Mouse (Mus musculus) midbrain, postnatal 0 days (tissue): ENCODE data around the gene Kcnip1. TPM values are rescaled to one million over a fixed set of nuclear protein-coding genes. Genes with fewer than 3 reads are reported as not detected.

ENCODE experiments used
- ATAC-seq: fragments of 200-750 bp; cut with Nextera tagmentation; 2 replicates; pipeline ENCODE4 v1.8.0; 2017; ENCODE audit warnings: moderate number of reproducible peaks, mild to moderate bottlenecking, moderate TSS enrichment, moderate library complexity; ENCODE audit not compliant: low FRiP score
- DNase-seq: peaks from one replicate; pipeline ENCODE4 v3.0.0-alpha.2; 2015; ENCODE audit warnings: low spot score
- H3K27ac ChIP-seq: fragments of 300-500 bp; sonication (generic); 2 replicates; pipeline ENCODE4 v1.5.1; 2014; ENCODE audit warnings: low read depth, mild to moderate bottlenecking, low read length, mixed read lengths
- H3K27me3 ChIP-seq: fragments of 300-500 bp; sonication (generic); 2 replicates; pipeline ENCODE4 v1.6.1; 2014; ENCODE audit warnings: low read length, control low read depth, mixed read lengths; ENCODE audit not compliant: insufficient read depth
- H3K36me3 ChIP-seq: fragments of 300-500 bp; sonication (generic); 2 replicates; pipeline ENCODE4 v1.6.1; 2014; ENCODE audit warnings: low read length, control low read depth, mixed read lengths; ENCODE audit not compliant: insufficient read depth
- H3K4me1 ChIP-seq: fragments of 300-500 bp; sonication (generic); 2 replicates; pipeline ENCODE4 v1.6.1; 2014; ENCODE audit warnings: mild to moderate bottlenecking, control low read depth, antibody characterized with exemption, low read length, mixed read lengths; ENCODE audit not compliant: insufficient read depth
- H3K4me2 ChIP-seq: fragments of 300-500 bp; sonication (generic); 2 replicates; pipeline ENCODE4 v1.6.1; 2014; ENCODE audit warnings: low read depth, mild to moderate bottlenecking, low read length, mixed read lengths; ENCODE audit not compliant: poor library complexity, severe bottlenecking
- H3K4me3 ChIP-seq: fragments of 300-500 bp; sonication (generic); 2 replicates; pipeline ENCODE4 v1.5.1; 2014; ENCODE audit warnings: low read depth, mild to moderate bottlenecking, low read length, moderate library complexity
- H3K9ac ChIP-seq: fragments of 300-500 bp; sonication (generic); replicated peaks from 2 replicates; pipeline ENCODE4 v1.6.1; 2014; ENCODE audit warnings: mild to moderate bottlenecking, low read length, moderate library complexity, mixed read lengths; ENCODE audit not compliant: poor library complexity, severe bottlenecking
- H3K9me3 ChIP-seq: fragments of 300-500 bp; sonication (generic); 2 replicates; pipeline ENCODE4 v1.6.1; 2016; ENCODE audit warnings: low read length, control low read depth
- CTCF ChIP-seq: IDR thresholded peaks from 2 replicates; pipeline ENCODE4 v1.5.1; 2016; ENCODE audit warnings: antibody characterized with exemption, mild to moderate bottlenecking
- WGBS: fragments of 180-500 bp; shearing (Covaris S2); extraction: QIAGEN DNeasy Blood & Tissue Kit; methylation state at CpG from one replicate; pipeline ENCODE4 v1.1.7; 2014; 5-methylcytosine and 5-hydroxymethylcytosine counted together
- polyA plus RNA-seq: library from polyadenylated mRNA; unstranded; fragments of >200 nt; fragmentation: Nextera tagmentation; extraction: Ambion mirVana; gene quantifications from 2 replicates; pipeline ENCODE4 v1.2.1, GENCODE M21; 2015
- total RNA-seq: library from RNA; depleted of rRNA; stranded (reverse); fragments of >200 nt; gene quantifications from 2 replicates; pipeline ENCODE4 v1.2.3, GENCODE M21; 2014

Gene Kcnip1
- total and polyA plus RNA-seq, 2 experiments from 2014 or later = 93.8 to 145 TPM

GRCm38 (mm10) chr11:33974341-33975040, 18.5 kb downstream of the Kcnip1 start:
- Histone ChIP-seq H3K4me2 (no peak overlapping the region), H3K36me3 (no peaks in the 10 kb centered on the region), H3K4me3 (no peak overlapping the region), H3K9ac (no peak overlapping the region), H3K9me3 (no peaks in the 10 kb centered on the region), H3K4me1 (no peaks in the 10 kb centered on the region), H3K27me3 (no peaks in the 10 kb centered on the region), H3K27ac (no peak overlapping the region)
- DNase-seq (peak; percentile 55), ATAC-seq (no peak)
- 88% methylated on average over 14 of the region's 14 CpGs for WGBS
- no peak for TF ChIP-seq CTCF

- H3K4me1 ChIP-seq = no peaks in the 10 kb centered on the region
- H3K4me2 ChIP-seq = no peak overlapping the region
- no peak overlapping the region for H3K4me3 ChIP-seq
- H3K36me3 ChIP-seq = no peaks in the 10 kb centered on the region
- no peaks in the 10 kb centered on the region for H3K9me3 ChIP-seq
- ATAC-seq = no peak
- 90% methylated on average over 7 of the region's 7 CpGs for WGBS
- no peaks in the 10 kb centered on the region for H3K27me3 ChIP-seq
- TF ChIP-seq CTCF = no peak
- no peak overlapping the region for H3K9ac ChIP-seq
- no peak for DNase-seq
- no peak overlapping the region for H3K27ac ChIP-seq
Observed at GRCm38 (mm10) chr11:33972114-33972513, 20.8 kb downstream of the Kcnip1 start.

- no peak for DNase-seq
- no peak overlapping the region for H3K4me2 ChIP-seq
- WGBS = 77% methylated on average over 3 of the region's 3 CpGs
Observed at GRCm38 (mm10) chr11:33969199-33969598, 23.8 kb downstream of the Kcnip1 start.

GRCm38 (mm10) chr11:33967708-33968107, 25.2 kb downstream of the Kcnip1 start:
- H3K4me1 ChIP-seq = no peaks in the 10 kb centered on the region
- no peak for TF ChIP-seq CTCF
- DNase-seq (no peak), ATAC-seq (no peak)
- H3K4me3 ChIP-seq = no peak overlapping the region
- H3K27ac ChIP-seq = no peak overlapping the region
- H3K27me3 ChIP-seq = no peaks in the 10 kb centered on the region
- H3K9me3 ChIP-seq = no peaks in the 10 kb centered on the region
- 87% methylated on average over 4 of the region's 4 CpGs for WGBS
- no peaks in the 10 kb centered on the region for H3K36me3 ChIP-seq
- H3K9ac ChIP-seq = no peak overlapping the region
- no peak overlapping the region for H3K4me2 ChIP-seq

More at GRCm38 (mm10) chr11:33969199-33969598, 23.8 kb downstream of the Kcnip1 start:
- Histone ChIP-seq H3K27me3 (no peaks in the 10 kb centered on the region), H3K9ac (no peak overlapping the region), H3K9me3 (no peaks in the 10 kb centered on the region), H3K36me3 (no peaks in the 10 kb centered on the region), H3K4me3 (no peak overlapping the region), H3K27ac (no peak overlapping the region), H3K4me1 (no peaks in the 10 kb centered on the region)
- ATAC-seq = no peak
- TF ChIP-seq CTCF = no peak

- Histone ChIP-seq H3K27ac (no peak overlapping the region), H3K4me1 (no peaks in the 10 kb centered on the region), H3K9ac (no peak overlapping the region), H3K4me3 (no peak overlapping the region), H3K9me3 (no peaks in the 10 kb centered on the region), H3K4me2 (no peak overlapping the region), H3K27me3 (no peaks in the 10 kb centered on the region), H3K36me3 (no peaks in the 10 kb centered on the region)
- no peak for TF ChIP-seq CTCF
- 60% methylated on average over 2 of the region's 2 CpGs for WGBS
- DNase-seq = no peak
- ATAC-seq = no peak
Observed at GRCm38 (mm10) chr11:33965380-33965779, 27.6 kb downstream of the Kcnip1 start.

- Histone ChIP-seq H3K27me3 (no peaks in the 10 kb centered on the region), H3K27ac (no peak within 1 kb of the TSS), H3K4me2 (no peak within 1 kb of the TSS), H3K36me3 (no peaks in the 10 kb centered on the region), H3K4me3 (no peak within 1 kb of the TSS), H3K9me3 (no peaks in the 10 kb centered on the region), H3K4me1 (no peaks in the 10 kb centered on the region), H3K9ac (no peak within 1 kb of the TSS)
- TF ChIP-seq CTCF = no peak
- ATAC-seq (no peak), DNase-seq (no peak)
- 51% methylated on average over 6 of the region's 6 CpGs for WGBS
Observed at GRCm38 (mm10) chr11:33962688-33963407, 30.1 kb downstream of the Kcnip1 start, which contains the start of gene Kcnmb1. Gene Kcnmb1, plus strand, starts transcription at chr11:33963013.
